Mouse (Mus musculus): Measurements from ENCODE around the gene Cerkl.

Cerkl gene

DNA sequence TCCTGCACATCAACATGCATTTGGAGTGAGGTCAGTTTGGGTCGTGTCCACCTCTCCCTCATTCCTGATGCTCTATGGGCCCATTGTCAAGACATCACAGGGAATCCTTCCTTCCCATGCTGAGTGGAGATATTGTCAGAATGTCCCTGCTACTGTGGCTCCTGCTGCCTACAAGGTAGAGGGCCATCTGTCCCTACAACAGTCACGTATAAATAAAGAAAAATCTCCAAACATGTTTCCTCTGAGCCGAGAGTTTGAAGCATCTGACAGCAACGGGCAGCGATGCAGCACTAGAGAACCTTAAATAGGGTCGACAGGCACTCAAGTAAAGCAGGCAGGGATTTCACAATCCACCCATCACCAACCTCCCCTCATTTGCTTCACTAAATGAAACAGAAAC lies 13.7 kb downstream of the Cerkl start:
- no peak for DNase-seq

DNA sequence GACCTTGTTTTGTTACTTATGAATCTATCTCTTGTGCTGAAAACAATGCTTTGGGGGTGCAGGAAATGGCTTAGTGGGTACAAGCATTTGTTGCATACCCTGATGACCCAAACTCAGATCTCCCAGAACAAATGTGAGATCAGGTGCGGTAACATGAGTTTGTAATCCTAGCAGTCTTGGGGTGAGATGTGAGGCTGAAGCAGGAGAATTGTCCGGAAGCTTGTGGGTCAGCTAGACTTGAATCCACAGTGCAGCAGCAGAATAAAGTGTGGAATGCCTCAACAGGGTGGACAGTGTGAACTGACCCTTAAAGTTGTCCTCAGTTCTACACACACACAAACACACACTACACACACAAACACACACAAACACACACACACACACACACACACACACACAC lies 14.4 kb downstream of the Cerkl start:
- no peak for DNase-seq

DNA sequence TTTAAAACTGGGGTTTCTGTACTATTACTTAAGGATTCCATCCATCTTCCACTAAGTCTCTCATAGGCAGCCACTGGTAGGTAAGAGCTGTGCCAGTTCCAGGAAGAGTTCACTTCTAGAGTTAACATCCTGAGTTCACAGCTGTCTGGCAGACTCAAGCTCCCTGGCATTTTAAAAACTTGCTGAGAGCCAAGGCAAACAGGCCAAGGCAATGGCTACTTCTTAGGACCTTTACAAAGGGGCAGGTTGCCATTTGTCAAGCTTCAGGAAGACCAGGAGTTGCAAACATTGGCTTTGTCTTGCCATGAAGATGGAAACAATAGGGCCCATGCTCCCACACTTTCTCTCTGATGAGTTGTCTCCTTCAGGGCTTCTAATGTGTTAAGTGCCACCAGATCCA lies 26.5 kb downstream of the Cerkl start:
- DNase-seq = no peak

DNA sequence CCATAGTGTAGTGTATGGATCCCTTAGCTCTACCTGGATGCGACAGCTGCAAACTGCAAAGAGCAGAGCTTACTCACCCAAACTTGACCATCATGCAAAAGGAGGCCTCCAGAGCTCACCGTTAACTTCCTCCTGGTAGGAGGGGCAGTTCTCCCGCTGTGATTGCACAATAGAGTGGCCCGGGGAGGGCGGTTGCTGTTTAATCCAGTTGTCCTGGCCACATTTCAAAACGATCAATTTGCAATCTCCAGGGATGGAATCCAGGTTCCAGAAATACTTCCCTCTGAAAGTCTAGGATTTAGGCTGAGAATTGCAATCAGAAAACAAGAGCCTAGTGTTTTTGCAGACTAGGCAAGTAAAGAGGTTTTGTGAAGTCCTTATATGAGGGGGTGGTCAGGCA lies 26.9 kb downstream of the Cerkl start:
- no peak for DNase-seq

DNA sequence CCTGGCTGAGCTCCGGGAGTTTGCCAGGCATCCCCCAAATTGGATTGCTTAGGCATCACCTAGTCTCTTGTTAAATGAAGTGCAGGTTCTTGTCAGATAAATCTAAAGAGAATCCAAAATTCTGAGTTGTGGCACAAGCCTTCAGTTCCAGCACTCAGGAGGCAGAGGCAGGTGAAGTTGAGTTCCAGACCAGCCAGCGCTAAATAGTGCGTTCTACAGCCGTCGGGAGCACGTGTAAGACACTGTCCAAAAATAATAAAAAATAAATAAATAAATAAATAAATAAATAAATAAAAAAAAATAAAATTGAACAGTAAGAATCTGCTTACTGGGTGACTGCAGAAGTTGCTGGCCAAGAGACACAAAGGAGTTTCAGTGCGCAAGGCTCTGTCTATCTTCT lies 27.5 kb downstream of the Cerkl start:
- no peak for DNase-seq

DNA sequence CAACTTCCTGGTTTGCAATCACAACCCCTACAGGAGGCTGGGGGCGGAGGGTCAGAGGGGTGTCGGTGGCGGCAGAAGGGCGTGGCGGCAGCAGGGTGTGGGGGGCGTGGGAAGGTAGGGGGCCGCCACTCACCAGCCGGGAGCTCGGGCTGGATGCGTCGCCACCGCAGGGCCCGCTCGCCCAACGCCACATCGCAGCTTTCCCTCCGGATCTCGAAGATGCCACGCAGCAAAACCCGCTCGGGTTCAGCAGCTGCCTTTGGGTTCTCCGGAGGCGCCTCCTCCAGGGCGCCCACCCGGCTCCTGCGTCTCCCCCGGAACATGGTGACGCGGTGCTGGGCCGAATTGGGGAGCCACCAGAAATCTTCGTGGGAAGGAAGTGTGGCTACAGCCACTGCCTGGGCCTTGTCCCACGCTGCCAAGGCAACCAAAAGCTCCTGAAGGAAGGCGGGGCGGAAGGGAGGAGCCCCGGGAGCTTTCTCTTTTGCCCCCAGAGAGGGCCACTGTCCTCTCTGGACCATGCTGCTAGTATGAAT lies 27.9 kb downstream of the Cerkl start:
- DNase-seq = no peak

DNA sequence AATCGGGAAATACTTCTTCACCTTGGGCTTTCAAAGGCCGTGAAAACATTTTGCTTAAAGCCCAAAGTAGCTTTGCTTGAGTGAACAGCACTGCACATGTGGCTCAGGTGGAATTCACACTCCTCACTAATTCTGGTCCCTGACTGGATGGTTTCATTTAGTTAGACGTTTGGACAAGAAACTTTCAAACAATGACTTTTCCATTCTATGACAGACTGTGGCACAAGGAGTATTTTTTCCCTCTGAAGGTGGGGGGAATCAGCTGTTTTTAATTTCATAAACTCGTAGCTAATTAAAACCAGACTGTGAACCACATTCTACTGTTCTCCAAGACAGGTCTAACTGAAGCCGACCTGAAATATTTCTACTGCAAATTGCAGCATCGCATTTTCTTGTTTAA lies 28.6 kb downstream of the Cerkl start:
- DNase-seq = no peak

DNA sequence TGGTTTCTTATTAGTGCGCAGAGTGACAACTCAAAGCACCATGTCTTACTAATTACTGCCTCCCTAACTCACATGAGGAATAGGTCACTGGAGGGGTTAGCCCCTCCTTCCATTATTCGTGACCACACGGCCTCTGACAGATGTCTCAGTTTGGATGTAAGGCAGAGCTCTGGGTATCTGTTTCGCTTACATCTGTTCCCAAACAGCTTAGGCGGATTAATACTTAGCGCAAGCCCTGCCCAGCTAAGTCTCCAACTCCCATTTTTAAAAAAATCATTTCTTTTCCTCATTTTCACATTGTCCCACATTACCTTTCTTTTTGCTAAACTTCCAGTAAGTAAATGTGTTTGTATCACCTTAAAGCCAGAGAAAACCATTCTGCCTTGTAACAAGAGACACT lies 34.9 kb downstream of the Cerkl start:
- no peak for DNase-seq

DNA sequence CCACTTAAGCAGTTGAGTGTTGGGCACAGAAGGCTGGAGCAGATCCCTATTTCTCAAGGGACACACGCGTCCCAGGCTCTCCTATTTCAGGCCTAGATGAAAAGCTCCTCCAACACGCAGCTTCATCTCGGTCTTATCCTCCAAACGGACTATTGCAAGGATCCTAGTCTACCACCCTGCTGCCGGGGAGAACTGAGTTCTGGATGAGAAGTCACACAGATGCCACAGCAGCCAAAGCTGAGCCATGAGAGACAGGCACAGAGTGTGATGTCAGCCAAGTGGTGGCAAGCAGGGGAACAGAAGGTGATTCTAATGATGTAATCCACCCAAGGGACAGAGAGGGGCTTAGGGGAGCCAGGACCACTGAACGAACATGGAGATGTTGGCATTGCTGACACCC lies 42.1 kb downstream of the Cerkl start:
- DNase-seq = no peak

DNA sequence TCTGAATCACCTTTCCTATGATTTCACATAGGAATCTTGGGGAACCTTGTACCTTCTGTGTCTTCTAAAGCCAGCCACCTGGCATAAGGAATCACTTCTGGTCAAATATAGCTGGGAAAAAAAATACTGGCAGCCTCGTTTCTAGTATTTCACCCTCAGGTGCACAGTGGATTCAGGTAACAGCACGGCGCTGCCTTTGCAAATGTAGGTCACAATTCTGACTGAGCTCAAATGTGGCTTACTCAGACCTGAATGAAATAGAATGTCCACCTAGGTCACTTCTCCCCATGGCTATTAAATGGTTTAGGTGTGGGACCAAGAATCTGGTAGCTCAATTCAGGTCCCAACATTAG lies 45.7 kb downstream of the Cerkl start:
- DNase-seq = no peak

DNA sequence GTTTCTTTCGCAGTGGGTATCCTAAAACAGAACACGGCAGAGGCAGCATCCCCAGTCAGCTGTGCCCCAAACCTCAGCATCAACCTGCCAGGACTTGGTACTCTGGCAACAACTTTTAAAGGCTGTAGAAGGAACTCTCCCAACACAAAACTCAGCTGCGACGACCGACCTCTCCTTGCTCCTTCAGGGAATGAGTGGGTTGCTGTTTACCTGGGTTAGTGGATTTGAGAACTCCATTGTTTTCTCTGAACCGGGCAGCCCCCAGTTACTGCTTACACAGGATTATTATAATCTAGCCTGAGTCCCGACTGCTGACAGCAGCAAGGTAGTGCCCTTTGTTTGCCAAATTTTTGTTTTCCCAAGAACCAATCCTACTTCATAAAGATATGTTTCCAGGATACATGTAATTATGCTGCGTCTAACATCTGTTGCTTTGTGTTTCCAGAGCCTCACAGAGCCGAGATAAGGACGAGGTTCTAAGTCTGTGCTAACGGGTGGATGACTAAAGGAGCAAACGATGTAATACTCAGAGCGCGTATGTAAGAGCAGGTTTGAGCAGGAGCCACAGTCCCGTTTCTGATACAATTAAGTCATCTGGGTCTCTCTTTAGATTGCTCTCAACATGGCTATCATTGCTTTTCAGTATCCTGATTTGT lies 46.2 kb downstream of the Cerkl start:
- DNase-seq = no peak

DNA sequence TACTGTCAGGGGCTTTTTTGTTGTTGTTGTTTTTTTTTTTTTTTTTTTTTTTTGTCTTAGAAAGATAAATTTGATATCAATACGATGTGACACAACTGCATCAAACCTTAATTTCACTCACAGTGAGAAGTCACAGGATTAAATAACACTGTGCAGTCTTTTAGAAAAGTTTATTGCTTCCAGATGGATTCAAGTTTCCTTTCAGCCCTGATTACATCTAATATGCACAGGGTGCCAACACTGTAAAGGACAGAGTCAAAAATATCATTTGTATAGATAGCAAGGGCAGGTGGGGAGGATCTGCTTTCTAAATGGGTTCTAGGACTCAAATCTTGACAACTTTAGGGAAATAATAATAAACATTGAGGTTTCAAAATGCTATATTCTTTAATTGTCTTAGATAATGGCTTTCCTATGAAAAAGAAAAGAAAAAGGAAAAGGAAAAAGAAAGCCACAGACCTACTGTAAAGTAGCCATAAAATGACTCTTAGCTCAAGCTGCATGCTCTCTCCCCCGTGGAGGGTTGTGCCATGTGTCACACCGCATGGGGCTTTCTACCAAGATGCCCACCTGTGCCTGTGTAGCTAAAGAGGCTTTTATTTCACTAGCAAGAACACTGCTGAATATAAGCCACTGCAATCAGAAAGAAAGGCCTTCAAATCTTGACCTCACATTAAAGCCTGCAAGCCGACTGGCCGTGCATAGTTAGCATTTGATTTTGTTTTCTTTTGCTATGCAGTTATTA lies 50.8 kb downstream of the Cerkl start:
- DNase-seq = no peak

DNA sequence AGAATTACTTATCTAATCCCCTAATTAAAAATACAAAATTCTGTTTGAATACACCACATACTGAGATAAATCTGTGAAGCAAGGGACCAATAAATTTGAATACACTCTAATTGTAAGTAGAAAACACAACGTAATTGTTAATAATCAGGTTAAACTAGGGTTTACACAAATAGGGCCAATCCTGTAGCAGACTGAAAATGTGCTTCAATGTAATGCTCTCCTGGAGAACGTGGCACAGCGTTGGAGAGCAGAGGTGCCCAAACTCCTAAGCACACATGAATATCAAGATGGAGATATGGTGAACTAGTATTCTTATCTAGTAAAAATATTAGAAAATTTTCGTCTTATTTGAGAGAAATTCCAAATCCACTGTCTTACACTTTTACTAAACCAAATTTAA lies 56.5 kb downstream of the Cerkl start:
- DNase-seq = no peak

DNA sequence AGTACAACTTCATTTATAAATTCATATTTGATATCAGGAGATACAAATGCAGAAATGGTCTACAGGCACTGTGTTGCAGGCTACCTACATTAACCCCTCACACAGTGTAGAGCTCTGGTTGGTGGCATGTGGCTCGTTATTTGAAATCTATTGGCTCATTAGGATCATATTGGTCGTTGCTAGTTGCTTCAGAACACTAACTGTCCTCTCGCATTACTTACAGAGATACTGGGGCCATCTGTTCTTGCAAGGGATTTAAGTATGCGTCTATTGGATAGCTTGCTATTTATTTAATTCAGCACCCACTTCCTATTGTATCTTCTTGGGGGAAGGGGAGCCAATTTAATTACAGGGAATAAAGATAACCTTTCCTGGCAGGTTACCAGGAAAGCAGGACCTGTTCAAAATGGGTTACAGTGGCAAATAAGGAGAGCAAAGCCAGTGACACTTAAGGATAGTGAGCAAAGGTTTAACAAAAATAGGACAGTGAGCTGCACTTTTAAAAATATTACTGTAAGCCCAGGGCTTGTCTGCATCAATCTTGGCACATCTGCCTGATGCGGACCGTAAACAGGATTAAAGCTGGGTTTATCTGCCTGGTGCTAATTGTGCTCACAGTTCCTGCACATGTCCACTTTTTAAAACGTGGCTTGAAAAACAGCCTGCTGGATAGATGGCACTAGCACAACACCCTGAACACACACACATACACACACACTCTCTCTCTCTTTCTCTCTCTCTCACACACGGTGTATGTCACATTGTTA lies 57.2 kb downstream of the Cerkl start:
- no peak for DNase-seq

DNA sequence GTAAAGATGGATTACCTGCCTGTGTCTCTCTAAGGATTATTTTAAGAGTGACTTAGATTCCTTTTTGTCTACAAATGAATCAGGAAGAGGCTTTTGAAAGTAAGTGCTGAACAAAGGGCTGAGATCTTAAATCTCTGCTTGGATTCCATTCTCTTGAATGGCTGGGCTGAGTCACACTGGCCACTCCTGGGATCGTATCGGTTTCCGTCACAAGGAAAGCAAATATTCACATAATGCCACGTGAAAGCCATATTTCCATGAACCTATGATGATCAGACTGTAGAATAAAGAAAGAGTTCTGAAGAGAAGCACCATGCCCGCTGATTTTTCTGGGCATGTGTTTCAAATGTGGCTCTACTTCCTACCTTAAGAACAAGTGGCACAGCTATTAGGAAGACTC lies 57.8 kb downstream of the Cerkl start:
- no peak for DNase-seq

DNA sequence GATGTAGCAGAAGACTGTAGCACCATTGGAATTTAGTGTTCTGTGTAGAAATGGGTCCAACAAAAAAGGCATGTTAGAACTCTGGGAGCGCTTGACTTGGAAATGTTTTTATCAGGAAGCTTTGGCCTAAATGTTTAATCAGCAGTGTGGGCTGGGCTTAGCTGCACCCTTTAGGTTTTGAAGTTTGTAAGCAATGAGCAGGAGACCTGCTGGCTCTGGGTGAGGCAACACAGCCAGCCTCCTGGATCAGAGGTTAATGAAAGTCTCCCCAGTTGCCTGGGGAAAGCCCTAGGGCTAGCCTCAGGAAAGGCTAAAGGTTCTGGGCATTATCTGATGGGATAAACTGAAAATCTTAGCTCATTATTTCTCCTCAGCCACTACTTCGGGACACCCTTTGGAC lies 58.2 kb downstream of the Cerkl start:
- DNase-seq = no peak

DNA sequence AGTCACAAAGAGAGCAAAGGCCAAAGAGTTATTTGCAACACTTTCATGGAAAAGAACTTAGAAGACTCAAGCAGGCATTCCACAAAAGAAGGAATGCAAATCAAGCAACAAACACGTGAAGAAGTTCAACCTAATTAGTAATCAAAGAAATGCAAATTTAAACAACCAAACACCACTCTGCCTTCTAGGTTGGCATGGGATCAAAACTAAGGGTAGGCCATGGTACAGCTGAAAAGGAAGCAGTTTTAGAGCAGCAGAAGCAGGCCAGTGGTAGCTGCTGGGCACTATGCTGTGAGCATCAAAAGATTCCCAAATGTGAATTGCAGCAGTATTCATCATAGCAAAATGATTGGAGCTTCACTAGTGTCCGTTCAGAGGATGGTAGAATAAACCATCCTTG lies 59.5 kb downstream of the Cerkl start:
- DNase-seq = no peak

DNA sequence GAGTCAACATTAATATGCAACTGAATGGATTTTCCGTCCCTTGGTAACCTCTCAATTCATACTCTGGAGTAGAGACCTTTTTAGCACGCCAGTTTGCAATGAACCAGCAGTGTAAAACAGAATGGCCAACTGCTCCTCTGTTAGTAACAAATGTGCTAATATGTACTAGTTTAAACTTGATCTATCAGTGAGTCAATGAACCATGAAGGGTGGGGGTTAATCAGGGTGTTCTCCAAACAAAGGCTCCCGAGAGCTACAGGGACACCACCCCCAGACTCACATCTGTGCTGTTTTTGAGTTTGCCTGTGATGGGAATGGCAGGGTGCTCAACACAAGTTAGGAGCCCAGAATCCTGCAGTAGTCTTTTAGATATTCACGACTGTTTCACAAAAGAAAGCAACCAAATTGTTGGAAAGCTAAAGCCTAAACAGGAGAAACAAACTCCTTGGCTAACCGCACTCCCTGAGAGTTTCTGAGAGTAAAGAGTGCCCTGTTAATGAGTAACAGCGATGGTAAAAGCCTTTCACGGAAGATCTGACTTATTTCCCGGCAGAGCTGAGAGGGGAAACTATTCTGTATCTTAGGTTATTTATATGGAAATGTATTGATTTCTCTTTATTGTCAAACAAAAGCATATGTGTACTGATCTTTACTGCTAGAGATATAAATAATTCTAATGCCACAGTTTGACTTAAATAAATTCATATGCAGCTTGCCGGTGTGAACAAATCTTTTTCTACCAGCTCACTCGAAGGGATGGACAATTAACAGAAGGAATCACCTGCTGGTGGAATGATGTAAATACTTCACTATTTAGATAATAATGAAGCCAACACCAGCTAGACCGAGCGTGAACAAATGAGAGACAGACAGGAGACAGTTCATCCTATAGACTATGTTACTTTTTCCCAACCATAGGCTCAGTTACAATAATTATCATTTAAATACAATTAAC lies 77.2 kb downstream of the Cerkl start:
- DNase-seq = no peak

DNA sequence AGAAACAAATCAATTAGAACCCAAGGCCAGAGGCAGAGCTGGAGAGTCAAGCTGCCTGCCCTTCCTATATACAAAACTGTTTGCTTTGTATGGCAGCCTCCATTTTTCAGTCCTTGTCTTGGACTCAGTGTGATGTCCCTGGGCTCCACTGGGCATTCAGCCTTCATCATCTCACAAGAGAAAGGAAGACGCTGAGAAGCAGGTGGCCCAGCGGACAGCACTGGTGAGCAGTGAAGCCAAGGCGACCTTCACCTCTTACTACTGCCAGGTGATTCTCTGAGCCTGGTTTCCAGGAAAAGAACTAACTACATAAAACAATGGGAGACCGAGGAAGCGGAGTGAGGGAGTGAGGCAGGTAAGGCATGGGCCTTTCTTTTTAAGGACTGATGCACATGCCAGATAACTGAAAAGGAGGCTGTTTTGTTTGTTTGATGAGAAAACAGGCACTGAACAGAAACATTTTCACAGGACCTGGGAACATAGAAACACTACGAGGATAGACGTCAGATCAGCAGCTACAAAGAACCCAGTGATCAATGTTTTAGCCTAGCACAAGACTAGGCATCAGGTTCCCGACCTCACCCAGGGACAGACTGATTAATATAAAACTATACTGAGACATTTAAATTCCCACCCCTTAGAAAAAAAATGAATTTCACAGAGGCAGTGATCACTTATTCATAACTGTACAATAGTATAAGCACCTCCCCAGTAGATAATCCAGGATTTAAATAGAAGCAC lies 78.1 kb downstream of the Cerkl start:
- no peak for DNase-seq

DNA sequence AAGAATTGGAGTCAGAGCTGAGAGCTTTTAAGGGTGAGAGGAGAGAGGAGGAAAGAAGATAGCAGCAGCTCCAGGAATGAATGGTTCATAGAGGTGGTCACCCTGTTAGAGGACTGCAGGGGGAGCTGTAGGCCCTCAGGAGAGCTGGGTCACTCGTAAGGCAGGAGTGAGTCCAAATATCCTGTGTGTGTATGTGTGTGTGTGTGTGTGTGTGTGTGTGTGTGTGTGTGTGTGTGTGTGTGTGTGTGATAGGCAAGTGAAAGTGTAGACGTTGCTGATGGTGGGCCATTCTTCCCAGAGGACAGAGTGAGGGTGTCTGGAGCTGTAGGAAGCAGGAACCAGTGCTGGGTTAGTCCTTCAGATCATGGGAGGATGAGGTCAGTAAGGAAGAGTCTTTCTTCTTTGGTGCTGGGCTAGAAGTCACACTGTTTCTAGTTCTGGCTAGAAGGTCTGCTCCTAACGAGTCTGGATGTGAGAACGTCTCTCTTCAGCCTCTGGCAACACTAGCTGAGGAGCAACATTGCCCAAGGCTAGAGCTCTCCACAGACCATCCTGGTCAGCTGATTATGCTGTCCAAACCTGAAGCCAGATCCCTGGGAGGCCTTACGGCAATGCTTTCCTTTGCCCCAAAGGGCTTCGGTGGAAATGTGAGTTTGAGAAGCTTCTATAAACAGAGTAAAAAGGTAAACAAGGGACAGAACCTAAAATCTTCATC lies 83.9 kb downstream of the Cerkl start:
- DNase-seq = peak in 1 of 2 experiments; percentile 14

DNA sequence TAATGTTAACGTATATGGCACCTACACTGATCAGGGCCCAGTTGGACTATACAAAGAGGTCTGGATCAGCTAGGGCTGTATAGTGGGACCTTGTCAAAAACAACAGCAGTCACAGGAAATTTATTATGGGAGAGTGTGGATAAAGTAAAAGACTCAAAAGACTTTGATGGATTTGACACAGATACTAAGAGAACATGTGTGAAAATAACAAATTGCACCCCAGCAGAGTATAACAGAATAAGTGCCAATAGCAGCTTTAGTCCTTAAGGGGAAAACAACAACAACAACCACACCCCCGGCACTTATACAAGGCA lies 84.5 kb downstream of the Cerkl start:
- no peak for DNase-seq

Data from spleen, adult 18-20 months (tissue).